Mouse (Mus musculus): ENCODE measurements around the gene Kbtbd12. TPM values are rescaled to one million over a fixed set of nuclear protein-coding genes. Genes with fewer than 3 reads are reported as not detected.

Gene Kbtbd12
- total RNA-seq, 2 experiments from 2014 or later = 0.67 to 0.78 TPM

- DNase-seq (ENCODE audit: low spot score in 2 of 2) = no peak
Observed at GRCm38 (mm10) chr6:88549916-88550315, 87.8 kb downstream of the Kbtbd12 start.

GRCm38 (mm10) chr6:88549137-88549814, 88.5 kb downstream of the Kbtbd12 start:
- peak; percentile 83 to 84 for DNase-seq (ENCODE audit: low spot score in 2 of 2)

- peak in 1 of 2 experiments; percentile 5 for DNase-seq (ENCODE audit: low spot score in 2 of 2)
Observed at GRCm38 (mm10) chr6:88548405-88549049, 89.2 kb downstream of the Kbtbd12 start.

GRCm38 (mm10) chr6:88545397-88545790, 92.4 kb downstream of the Kbtbd12 start:
- no peak for DNase-seq (ENCODE audit: low spot score in 2 of 2)

- no peak for DNase-seq (ENCODE audit: low spot score in 2 of 2)
Observed at GRCm38 (mm10) chr6:88544644-88545396, 92.9 kb downstream of the Kbtbd12 start.

- no peak for DNase-seq (ENCODE audit: low spot score in 2 of 2)
Observed at GRCm38 (mm10) chr6:88544241-88544640, 93.5 kb downstream of the Kbtbd12 start.

GRCm38 (mm10) chr6:88540093-88540755, 97.5 kb downstream of the Kbtbd12 start:
- DNase-seq (ENCODE audit: low spot score in 2 of 2) = no peak

GRCm38 (mm10) chr6:88530306-88530705, 107.4 kb downstream of the Kbtbd12 start:
- peak in 1 of 2 experiments; percentile 1 for DNase-seq (ENCODE audit: low spot score in 2 of 2)

GRCm38 (mm10) chr6:88524056-88524455, 113.7 kb downstream of the Kbtbd12 start:
- DNase-seq (ENCODE audit: low spot score in 2 of 2) = no peak

- no peak for DNase-seq (ENCODE audit: low spot score in 2 of 2)
Observed at GRCm38 (mm10) chr6:88523451-88523850, 114.3 kb downstream of the Kbtbd12 start.

GRCm38 (mm10) chr6:88523043-88523442, 114.7 kb downstream of the Kbtbd12 start:
- no peak for DNase-seq (ENCODE audit: low spot score in 2 of 2)

GRCm38 (mm10) chr6:88522606-88523005, 115.1 kb downstream of the Kbtbd12 start:
- no peak for DNase-seq (ENCODE audit: low spot score in 2 of 2)

GRCm38 (mm10) chr6:88521821-88522220, 115.9 kb downstream of the Kbtbd12 start:
- no peak for DNase-seq (ENCODE audit: low spot score in 2 of 2)

GRCm38 (mm10) chr6:88518404-88519263, 119.1 kb downstream of the Kbtbd12 start, which contains the start of gene Sec61a1:
Gene Sec61a1 (minus strand): TSS chr6:88518905.
- DNase-seq (ENCODE audit: low spot score in 2 of 2) = peak; percentile 91 to 95

GRCm38 (mm10) chr6:88517701-88518403, 119.9 kb downstream of the Kbtbd12 start:
- no peak for DNase-seq (ENCODE audit: low spot score in 2 of 2)

- no peak for DNase-seq (ENCODE audit: low spot score in 2 of 2)
Observed at GRCm38 (mm10) chr6:88516667-88517066, 121.1 kb downstream of the Kbtbd12 start.

- DNase-seq (ENCODE audit: low spot score in 2 of 2) = no peak
Observed at GRCm38 (mm10) chr6:88515971-88516370, 121.8 kb downstream of the Kbtbd12 start.

GRCm38 (mm10) chr6:88514546-88514945, 123.2 kb downstream of the Kbtbd12 start:
- DNase-seq (ENCODE audit: low spot score in 2 of 2) = peak; percentile 12 to 19

- peak; percentile 1 to 8 for DNase-seq (ENCODE audit: low spot score in 2 of 2)
Observed at GRCm38 (mm10) chr6:88513984-88514383, 123.8 kb downstream of the Kbtbd12 start.

- DNase-seq (ENCODE audit: low spot score in 2 of 2) = no peak
Observed at GRCm38 (mm10) chr6:88503044-88503443, 134.7 kb downstream of the Kbtbd12 start.
